Mouse (Mus musculus) ovary, postnatal 10 days (tissue): Measurements from ENCODE around the gene Gm20388.

Source experiments
- DNase-seq: peaks from one replicate; pipeline ENCODE4 v3.0.0; 2022; ENCODE audit warnings: low spot score

The Gm20388 gene

DNA sequence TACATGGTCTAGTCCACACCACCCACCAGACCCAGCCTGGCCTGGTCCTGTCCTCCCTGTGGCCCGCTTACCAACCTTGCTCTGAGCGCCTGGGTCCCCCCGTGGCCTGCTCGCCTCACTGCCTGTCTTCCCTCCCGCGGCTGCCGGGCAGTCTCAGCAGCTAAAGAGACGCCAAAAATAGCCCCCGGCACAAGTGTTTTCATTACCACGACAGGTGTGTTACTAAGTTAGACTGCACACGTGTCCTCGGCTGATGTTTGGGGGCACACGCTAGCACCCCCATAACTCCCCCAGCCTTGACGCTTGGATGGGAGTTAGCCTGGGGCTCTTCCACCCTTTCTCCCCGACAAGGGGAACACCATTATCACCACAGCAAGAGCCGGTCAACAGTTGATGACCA, 2735.7 kb downstream of the Gm20388 start:
- no peak for DNase-seq

DNA sequence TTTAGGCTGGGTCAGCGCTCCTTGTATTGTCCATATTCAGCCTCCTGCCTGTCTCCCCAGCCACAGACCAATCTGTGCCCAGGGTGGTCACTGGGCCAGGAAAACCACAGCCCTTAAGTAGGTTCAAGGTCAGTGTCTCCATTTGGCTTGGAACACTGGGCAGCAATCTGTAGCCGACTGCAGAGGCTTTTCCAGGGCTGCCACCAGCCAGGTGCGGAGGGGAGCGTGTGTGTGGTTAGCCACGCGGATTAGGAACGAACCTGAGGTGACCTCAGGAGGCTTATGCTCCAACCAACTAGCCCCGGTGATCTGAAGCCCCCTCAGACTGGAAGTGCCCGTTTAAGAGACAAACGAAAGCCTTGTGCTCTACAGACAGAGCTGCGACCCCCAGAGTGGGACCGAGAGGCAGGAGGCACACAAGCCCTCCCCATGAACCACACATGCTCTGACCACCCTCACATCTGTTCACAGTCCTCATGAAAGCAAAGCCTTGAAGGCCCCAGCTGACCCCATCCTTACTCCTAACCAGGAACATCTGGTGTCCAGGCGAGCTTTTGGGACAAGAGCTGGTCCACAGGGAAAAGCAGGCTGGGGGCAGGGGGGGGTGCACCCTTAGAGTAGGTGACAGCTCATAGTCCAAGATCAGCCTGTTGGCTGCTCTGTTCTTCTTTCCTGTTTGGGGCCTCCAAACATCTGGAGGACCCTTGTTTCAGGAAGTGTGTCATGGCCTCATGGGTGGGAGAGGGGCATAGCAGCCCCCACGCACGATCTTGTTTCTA, 2737.7 kb downstream of the Gm20388 start:
- no peak for DNase-seq

DNA sequence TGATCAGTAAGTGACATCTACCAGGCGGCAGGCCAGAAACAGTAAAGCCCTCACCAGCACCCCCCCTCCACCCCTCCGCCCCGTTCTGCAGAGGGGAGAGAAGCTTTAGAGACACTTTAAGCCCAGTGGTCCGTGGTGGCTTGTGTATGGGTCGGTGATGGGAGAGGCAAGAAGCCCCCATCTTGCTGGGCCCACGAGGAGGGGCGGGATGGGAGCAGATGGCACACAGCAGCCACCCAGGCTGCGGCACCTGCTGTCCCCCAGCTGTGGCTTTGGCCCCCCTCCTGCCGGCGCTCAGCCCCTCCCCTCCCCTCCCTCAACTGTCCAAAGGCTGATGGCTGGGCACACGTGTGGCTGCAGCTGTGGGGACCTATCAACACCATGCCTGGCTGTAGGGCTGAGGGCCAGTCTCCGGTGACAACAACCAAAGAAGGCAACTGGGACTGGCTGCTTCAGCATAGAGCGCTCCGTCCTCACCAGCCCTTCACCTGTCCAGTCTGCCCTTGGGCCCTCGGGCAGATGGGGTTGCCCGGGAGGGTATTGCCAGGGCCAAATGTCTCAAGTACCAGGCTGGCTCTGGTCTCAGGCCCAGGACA, 2740.8 kb downstream of the Gm20388 start:
- DNase-seq, result no peak

DNA sequence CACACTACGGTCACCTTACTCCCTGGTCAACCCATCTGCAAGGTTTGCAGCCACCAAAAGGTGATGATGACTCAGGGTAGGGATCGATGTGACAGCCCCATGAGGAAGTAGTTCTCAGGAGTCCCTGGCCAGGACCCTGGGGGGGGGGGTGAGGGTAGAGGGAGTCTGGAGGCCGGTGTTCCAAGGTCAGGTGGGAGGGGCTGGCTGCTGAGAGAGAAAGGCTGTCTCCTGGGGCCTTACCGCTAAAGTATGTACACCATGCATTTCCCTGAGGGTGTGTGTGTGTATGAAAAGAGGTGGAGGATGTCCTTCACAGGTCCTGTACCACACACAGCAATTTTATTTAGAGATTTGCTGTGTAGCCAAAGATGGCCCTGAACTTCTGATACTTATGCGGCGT, 2742.0 kb downstream of the Gm20388 start:
- DNase-seq, result no peak

DNA sequence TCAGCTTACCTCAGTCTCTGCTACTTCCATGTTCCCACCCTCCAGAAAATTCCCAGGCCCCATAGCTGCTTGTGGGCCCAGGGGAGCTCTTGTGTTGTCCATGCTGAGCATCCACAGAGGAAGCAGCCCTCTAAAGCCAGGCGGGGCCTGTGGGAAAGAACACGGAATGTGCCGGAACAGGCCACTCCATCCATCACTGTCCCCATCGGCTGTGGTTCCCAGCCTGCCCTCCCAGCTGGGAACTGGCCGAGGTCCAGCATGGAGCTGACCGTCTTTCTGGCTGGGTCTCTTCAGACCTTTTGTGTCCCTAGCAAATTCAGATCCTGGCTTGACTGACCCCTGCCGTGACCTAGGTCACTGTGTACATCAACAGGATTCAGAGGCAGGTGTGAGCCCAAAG, 2744.1 kb downstream of the Gm20388 start:
- DNase-seq, result no peak

DNA sequence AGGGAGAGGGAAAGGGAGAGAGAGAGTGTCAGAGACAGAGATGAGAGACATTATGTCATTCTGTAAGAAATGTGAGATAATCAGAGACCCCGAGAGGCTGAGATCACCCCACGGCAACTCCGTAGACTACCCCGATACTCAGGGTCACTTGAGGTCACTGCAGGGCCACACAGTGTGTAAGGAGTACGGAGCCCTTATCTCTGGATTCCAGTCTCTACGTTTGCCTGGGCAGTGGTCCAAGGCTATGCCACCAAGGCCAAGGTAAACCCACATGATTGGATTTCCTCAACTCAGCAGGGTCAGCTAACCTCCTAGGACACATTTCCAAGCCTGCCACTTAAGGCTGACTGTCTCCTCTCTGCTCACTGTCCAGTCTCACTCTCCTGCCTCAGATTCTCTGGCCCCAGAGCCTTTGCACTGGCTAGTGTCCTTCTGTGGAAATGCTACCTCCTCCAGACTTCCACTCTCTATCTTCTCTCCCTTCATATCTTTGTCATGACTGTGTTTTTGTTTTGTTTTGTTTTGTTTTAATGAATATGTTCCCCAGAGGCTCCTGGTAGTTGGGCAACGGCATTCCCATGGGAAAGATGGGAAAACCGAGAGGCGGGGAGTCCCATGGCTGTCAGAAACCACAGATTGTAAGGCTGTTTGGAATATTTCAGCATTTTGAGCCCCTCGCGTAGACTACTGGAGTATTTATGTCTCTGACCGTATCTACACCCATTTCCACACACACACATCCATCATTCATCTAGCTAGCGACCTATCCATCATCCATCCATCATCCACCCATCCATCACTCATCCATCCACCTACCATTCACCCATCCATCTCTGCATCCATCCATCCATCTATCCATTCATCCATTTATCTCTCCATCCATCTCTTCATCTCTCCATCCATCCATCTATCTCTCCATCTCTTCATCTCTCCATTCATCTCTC, 2745.7 kb downstream of the Gm20388 start:
- DNase-seq, result no peak

DNA sequence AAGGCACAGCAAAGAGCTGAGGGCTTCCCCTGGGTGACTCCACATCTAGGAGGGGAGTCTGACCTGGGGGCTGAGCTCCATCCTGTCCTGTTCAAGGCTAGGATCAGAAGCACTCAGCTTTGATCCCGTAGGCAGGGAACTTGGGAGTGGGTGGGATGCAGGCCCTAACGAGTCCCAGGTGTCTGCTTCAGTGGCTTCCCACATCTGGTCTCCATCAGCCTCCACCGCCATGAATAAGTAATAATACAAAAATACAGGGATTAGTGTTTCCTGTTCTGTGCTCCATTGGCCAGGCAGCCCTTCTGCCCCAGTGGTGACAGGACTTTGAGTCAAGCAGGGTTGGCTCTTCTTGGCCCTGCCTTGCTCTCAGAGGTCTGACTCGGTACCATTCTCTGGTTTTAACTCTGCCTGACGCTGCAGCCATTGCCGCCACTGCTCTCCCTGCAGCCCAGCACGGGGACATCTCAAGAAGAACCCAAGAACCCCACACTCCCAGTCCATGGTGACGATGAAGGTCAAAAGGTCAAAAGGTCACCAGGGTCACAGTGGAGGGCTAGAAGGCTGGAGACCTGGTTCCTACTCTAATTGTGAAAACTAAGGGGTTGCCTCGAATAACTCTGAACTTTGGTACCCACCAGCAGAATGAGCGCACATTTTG, 2747.6 kb downstream of the Gm20388 start:
- no peak for DNase-seq

DNA sequence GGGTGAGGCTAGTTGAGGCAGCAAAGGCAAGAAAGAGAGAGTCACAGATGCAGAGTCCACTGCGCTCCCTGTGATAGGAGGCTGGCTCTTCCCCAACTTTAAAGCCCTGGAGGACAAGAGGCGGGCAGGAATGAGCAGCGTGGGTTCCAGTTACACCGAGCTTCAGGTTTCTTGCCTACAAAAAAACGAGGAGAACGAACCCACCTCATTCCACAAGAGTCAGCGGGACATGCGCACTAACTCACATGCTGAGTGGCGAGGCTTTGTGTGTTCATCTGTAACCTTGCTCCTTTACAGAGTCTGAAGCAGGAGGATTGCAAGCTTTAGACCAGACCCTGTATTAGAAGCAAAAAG, 2748.1 kb downstream of the Gm20388 start:
- DNase-seq, result no peak

DNA sequence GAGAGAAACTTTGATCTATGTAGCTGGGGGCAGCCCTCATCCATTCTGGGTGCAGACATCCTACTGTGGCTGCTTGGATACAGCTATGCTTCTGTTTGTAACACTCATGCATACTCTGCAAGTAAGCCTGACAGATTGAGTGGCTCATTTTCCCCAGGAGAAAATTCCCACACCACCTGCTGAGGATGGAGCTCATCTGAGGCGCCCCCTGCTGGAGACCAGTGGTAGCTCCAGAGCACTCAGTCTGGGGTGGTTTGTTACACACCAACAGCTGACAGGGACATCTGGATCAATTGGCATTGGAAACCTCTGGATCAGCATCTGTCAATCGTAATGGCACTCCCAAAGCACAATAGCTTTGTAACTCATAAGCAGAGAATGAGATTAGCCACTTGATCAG, 2749.4 kb downstream of the Gm20388 start:
- no peak for DNase-seq

DNA sequence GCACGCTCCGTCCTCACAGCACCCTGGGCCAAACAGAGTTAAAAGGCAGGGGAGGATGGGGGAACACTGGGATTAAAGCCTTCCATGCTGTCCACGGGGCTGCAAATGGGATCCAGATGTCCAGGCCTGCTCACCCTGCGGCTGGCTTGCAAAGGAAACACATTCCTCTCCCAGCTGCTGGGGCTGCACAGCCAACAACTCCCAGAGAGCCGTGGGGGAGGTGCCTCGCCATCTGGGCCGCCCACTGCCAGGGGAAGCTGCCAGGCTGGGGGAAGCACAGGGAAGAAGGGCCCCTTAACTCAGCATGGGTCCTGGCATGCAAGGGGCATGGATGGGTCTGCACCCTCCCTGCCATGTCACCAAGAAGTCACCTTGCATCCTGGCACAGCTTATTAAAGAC, 2750.5 kb downstream of the Gm20388 start:
- DNase-seq, result no peak

DNA sequence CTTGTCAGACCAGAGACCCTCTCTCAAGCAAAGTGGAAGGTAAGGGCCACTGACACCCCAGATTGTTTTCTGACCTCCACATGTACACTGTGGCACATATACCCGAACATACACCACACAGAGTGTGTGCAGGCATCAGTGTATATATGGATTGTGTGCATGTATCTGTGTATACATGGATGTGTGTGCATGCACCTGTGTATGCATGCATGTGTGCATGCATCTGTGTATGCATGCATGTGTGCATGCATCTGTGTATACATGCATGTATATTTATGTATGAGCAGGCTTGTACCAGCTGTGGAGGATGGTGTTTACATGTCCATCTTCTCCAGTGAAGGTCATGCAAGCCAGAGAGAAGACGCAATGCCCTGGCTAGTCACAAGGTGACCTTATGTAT, 2751.3 kb downstream of the Gm20388 start:
- no peak for DNase-seq

DNA sequence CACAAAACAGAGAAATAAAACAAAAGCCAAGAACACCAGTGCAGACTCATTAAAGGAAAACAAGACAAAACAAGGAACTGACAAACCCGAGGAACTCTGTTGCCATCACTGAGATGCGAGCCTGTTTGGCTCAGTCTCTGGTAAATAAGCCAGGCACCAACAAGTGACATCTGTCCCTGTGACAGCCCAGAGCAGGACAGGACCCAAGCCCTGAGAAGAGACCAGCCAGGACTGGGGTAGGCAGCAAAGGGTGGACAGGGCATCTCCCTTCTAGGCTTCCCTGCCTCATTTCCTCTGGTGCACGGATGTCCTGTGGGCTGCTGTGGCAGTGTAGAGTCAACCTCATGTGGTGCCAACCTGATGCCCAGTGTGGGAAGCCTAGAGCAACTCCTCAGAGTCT, 2752.5 kb downstream of the Gm20388 start:
- no peak for DNase-seq

DNA sequence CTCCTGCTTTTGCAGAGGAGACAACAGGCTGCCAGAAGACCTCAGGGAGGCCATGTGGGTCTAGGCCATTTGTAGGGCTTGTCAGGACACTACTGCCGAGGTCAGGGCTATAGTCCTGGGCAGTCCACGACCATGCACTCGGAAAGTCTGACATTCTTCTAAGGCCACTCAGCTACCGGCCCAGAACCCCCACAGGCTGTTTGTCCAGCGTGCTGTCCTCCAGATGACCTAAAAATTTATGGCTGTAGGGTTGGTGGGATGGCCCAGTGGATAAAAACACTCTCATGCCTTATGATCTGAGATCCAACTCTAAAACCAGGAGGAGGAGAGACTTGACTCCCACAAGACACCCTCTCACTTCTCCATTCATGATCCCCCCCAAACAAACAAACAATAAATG, 2753.0 kb downstream of the Gm20388 start:
- DNase-seq, result no peak

DNA sequence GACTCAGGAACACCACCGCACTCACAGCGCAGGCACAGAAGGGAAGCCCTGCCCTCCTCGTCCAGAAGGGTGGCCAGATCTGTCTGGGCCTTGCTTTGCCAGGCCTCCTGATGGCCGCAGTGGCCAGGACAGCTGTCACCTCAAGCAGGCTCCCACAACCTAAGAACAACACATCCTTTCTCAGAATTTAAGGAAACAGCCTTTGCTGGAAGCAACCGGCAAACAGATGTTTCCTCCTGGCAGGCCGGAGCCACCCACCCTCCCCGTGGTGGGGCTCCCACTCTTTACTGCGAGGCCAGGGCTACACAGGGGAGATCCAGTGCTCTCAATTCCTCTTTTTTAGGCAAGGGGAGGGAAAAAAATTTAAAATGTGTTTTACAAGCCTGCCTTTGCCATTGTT, 2754.6 kb downstream of the Gm20388 start:
- no peak for DNase-seq

DNA sequence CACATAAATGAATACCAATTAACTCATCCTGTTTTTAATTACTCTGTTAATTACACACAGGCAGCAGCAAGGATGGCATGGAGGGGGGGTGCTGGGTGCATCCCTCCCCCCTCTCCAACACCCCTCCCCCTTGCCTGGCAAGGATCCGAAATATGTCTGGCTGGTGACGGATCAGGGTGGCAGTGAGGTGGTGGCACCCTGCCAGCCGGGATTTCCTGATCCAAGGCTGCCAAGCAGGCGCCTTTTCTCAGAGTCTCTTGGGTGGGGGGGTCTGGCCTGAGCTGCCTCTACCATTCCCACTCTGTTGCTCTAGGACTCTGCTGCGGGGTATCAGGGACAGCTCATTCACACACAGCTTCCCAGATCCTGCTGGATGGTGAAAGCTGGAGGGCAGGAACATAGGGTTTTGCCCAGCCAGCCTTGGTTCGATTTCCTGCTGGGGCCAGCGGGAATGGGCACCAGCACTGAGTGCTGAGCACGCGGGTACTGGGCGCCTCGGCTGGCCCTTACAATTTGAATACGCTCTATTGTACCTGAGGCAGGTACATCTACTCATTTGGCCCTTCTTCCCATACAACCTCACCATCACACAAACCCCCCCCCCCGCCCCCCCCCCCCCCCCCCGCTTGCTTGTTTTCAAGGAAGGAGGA, 2755.2 kb downstream of the Gm20388 start:
- DNase-seq, result no peak

DNA sequence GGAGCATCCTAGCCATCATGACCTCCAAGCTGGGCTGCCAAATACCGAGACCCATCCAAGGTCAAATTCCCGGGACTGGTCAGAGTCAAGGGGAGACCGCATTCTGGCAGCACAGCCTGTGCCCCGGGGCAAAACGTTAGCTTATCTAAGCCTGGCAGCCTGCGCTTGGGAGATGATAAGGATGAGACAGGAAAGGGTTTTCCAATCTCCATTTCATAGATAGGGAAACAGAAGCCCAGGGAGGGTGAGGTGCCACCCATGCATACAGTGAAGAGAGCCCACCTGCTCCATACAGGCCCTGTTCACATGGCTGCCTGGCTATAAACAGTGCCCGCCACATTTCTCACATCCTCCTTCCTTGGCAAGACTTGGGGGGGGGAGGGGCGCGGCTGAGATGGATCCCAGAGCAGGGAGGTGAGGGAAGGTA, 2755.7 kb downstream of the Gm20388 start:
- no peak for DNase-seq

DNA sequence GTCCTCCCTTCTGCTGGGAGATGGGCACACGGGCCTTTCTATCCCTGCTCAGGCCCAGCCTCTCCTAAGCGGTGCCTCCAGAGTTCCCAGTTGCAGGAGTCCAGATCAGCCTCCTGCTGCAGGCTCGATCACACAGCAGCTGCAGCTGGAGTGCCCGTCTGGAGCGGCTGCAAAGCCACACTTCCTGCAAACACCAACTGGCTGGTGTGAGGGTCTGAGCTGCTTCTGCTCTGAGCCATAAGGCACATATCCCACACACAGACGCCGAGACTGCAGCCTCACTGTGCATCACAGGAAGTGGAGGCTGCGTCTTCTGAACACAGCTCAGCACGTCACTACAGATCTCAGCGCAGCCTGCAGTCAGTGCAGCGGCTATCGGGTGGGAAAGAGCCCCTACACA, 2756.2 kb downstream of the Gm20388 start:
- no peak for DNase-seq

DNA sequence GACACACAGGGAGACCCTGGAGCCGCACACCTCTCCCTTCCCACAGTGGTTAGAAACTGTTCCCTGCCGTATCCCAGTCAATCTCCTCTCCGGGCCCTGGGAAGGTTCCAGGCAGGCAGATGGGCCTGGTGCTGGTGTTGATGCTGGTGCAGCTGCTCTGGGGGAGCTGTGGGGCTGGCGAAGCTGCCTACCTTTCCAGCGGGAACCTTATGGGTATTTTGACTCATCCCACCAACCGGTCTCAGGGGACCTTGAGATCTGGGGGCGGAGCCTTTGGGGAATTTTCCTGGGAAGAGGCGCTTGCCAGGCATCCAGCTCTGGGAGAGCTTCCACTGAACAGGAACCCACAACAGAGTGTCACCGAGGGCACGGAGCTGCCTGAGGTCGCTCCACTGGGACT, 2757.2 kb downstream of the Gm20388 start:
- DNase-seq, result no peak

DNA sequence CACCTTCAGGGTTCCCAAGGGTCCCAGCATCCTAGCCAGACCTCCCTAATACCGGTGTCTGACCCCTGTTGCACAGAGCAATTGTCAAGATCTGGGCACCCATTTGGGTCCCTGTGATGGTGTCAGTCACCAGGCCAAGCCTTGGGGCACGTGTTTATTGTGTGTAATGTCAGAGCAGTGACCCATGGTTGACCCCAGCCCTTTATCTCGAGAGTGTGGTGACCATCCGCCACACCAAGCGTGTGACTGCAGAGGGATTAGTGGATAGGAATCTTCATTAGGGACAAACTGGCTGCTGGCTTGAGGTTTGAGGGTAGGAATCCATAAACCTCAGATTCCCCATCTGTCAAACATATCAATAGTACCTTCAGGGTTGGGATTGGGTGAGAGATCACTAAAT, 2758.7 kb downstream of the Gm20388 start:
- DNase-seq, result no peak

DNA sequence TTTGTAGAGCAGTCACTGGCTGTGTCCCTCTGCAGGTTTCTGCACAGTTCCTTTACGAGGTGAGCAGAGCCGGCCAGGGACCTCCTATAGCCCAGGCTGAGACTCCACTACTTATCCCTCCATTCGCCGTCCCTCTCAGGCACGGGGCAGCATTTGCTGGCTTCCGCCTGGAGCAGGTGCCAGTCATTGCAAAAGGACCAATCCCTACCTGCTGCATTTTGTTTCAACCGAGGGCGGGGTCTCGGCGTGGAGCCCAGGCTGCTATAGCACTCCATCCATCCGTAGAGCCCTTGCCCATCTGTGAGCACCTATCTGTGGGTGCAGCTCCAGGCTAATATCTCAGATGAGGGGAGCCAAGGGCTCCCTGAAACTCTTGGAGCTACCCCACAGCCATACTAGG, 2759.4 kb downstream of the Gm20388 start:
- DNase-seq, result no peak

DNA sequence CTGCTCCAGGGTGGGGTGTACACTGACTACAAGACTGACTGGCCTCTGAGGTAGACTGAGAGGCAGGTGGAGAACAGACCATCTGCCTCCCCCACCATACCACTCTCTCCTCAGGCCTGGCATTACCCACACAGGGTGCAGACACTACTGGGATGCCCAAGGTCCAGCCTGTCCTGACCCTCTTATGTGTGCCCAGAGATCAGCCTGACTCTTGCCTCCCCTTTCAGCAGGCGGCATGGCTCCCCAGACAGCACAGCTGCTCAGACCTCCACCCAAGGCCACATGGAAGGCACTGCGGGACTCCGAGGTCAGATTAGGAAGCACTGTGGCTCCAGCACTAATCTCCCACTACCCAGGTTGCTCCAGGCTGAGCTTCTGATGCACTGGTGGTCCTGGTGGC, 2760.1 kb downstream of the Gm20388 start:
- no peak for DNase-seq

DNA sequence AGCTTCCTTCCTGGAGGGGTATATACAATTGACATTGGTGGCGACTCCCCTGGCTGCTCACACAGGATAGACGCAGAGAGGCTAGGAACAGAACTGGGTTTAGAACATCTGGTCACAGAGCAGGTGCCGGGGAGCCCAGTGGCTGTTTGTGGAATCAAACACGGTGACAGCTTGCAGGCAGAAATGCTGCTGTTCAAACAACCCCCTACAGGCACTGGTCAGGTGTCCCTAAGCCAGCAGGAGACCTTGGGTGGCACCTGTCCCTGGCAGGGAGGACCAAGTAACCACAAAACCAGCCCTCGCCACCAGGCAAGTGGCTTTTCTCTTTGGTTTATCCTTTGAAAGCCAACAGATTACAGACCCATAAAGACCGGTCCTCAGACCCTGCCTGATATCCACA, 2761.3 kb downstream of the Gm20388 start:
- DNase-seq, result no peak
